Mouse (Mus musculus): ENCODE measurements around the gene Eef1a2.

DNA sequence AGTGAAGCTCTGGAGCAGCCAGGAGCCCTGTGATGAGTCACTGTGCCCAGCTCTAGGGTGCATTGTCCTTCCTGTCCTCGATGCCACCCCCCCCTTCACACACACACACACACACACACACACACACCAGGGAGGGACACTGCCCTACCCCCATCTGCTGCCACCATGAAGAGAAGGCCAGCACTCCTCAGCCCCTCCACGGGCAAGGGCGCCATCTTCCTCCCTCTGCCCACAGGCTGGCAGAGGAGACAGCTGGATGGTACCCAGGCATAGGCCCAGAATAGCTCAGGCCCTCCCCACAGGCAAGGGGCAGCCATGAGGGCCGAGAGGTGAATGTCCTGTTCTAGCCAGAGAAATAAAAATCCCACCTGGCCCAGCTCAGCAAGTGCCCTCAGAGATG, 1.0 kb downstream of the Eef1a2 start:
- TF ChIP-seq POLR2AphosphoS2 (IDR thresholded peaks at IDR 0.05; ENCODE audit: insufficient read length, low read depth) (no peak), POLR2A (IDR thresholded peaks at IDR 0.05; ENCODE audit: insufficient read length, low read depth) (no peak), MAX (IDR thresholded peaks at IDR 0.05; ENCODE audit: low read depth) (no peak), MYOG (IDR thresholded peaks at IDR 0.05; ENCODE audit: control insufficient read depth in 1 of 3, insufficient read depth in 1 of 3, insufficient read length in 2 of 3, low read depth in 2 of 3) (no peak), CEBPB (IDR thresholded peaks at IDR 0.05; ENCODE audit: insufficient read depth, poor library complexity, severe bottlenecking) (no peak), SRF (IDR thresholded peaks at IDR 0.05; ENCODE audit: control insufficient read depth, insufficient read length, low read depth) (no peak), MYOD1 (IDR thresholded peaks at IDR 0.05; ENCODE audit: control insufficient read depth in 1 of 3, insufficient read length in 2 of 3, low read depth in 2 of 3) (no peak), E2F4 (IDR thresholded peaks at IDR 0.05; ENCODE audit: insufficient read depth) (no peak), USF1 (IDR thresholded peaks at IDR 0.05; ENCODE audit: low read depth) (no peak)
